Mouse (Mus musculus) limb, embryonic 11.5 days (tissue): ENCODE data around the gene Skint2. TPM values are rescaled to one million over a fixed set of nuclear protein-coding genes. Genes with fewer than 3 reads are reported as not detected.

Source experiments
- ATAC-seq: fragments of 200-750 bp; cut with Nextera tagmentation; 2 replicates; pipeline ENCODE4 v1.8.0; 2017; ENCODE audit warnings: low read depth; ENCODE audit not compliant: insufficient number of reproducible peaks, low FRiP score, low TSS enrichment
- DNase-seq: peaks from one replicate; pipeline ENCODE4 v3.0.0-alpha.2; 2015; ENCODE audit warnings: low spot score
- H3K27ac ChIP-seq: fragments of 300-500 bp; sonication (generic); replicated peaks from 2 replicates; pipeline ENCODE4 v1.5.1; 2014; ENCODE audit warnings: low read depth, mild to moderate bottlenecking, low read length
- H3K27me3 ChIP-seq: fragments of 300-500 bp; sonication (generic); 2 replicates; pipeline ENCODE4 v1.6.1; 2014; ENCODE audit warnings: mild to moderate bottlenecking, low read length, mixed read lengths; ENCODE audit not compliant: control insufficient read depth, insufficient read depth
- H3K36me3 ChIP-seq: fragments of 300-500 bp; sonication (generic); 2 replicates; pipeline ENCODE4 v1.6.1; 2014; ENCODE audit warnings: mild to moderate bottlenecking, low read length, moderate library complexity, mixed read lengths; ENCODE audit not compliant: control insufficient read depth, insufficient read depth
- H3K4me1 ChIP-seq: fragments of 300-500 bp; sonication (generic); 2 replicates; pipeline ENCODE4 v1.6.1; 2014; ENCODE audit warnings: low read length, mixed read lengths; ENCODE audit not compliant: control insufficient read depth, insufficient read depth
- H3K4me2 ChIP-seq: fragments of 300-500 bp; sonication (generic); 2 replicates; pipeline ENCODE4 v1.6.1; 2014; ENCODE audit warnings: low read depth, mild to moderate bottlenecking, moderate library complexity; ENCODE audit not compliant: severe bottlenecking
- H3K4me3 ChIP-seq: fragments of 300-500 bp; sonication (generic); 2 replicates; pipeline ENCODE4 v1.5.1; 2014; ENCODE audit warnings: low read depth, low read length
- H3K9ac ChIP-seq: fragments of 300-500 bp; sonication (generic); 2 replicates; pipeline ENCODE4 v1.6.1; 2014; ENCODE audit warnings: mild to moderate bottlenecking, low read length
- H3K9me3 ChIP-seq: fragments of 300-500 bp; sonication (generic); 2 replicates; pipeline ENCODE4 v1.6.1; 2016; ENCODE audit warnings: low read length; ENCODE audit not compliant: control insufficient read depth
- WGBS: fragments of 180-500 bp; shearing (Covaris S2); extraction: QIAGEN DNeasy Blood & Tissue Kit; methylation state at CpG from one replicate; pipeline ENCODE4 v1.1.7; 2014; 5-methylcytosine and 5-hydroxymethylcytosine counted together
- polyA plus RNA-seq: library from polyadenylated mRNA; unstranded; fragments of >200 nt; fragmentation: Nextera tagmentation; extraction: Ambion mirVana; gene quantifications from 2 replicates; pipeline ENCODE4 v1.2.1, GENCODE M21; 2014

Skint2 gene
- not detected in 2 replicates for polyA plus RNA-seq

- ATAC-seq (no peak), DNase-seq (no peak)
- Histone ChIP-seq H3K9me3 (no peaks in the 10 kb centered on the region), H3K4me1 (no peaks in the 10 kb centered on the region), H3K4me2 (no peak within 1 kb of the TSS), H3K36me3 (no peaks in the 10 kb centered on the region), H3K27me3 (no peaks in the 10 kb centered on the region), H3K9ac (no peak within 1 kb of the TSS), H3K27ac (no peak within 1 kb of the TSS), H3K4me3 (no peak within 1 kb of the TSS)
- 81% methylated on average over 2 of the region's 2 CpGs for WGBS
Measured at GRCm38 (mm10) chr4:112556894-112557293, at the start of gene Skint2. Skint2 (plus strand) TSS chr4:112557194.

Other genes starting within 250 kb of the Skint2 start
- gene Skint9, start 123.2 kb upstream of the Skint2 start, polyA plus RNA-seq: not detected in 2 replicates
- gene Skint10, start 217.7 kb downstream of the Skint2 start, polyA plus RNA-seq: not detected in 2 replicates